ENCODE assay signal across 11 mouse cellular contexts in the genomic region with DNA sequence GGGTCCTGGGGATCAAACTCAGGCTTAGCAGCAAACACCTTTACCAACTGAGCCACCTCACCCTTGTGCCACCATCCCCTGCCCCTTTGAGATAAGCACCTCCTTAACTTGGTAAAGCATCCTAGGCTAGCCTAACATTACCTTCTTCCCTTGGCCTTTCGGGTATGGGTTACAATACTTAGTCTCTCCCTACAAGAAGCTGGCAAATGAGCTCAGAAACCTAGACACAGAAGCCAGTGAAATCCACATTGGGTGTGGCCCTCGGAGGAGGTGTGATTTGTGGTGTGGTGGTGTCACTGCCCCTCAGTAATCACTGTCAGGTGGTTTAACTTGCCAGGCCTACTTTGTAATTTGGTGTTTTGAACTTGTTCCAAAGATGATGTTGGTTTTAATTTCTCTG.
DNase-seq lines count a peak whose midpoint lies in the region; ATAC-seq and TF ChIP-seq lines count a peak whose summit lies in the region.
"Had no signal": no experiment of that assay in that cellular context is flagged by ENCODE, and none has a peak within 500 bp of the region (broad histone marks: within the 10 kb centered on the region; RNA-seq: fewer than 3 reads in every experiment).

No protein-coding gene starts in this region.

- no peak for TF ChIP-seq POLR2A in heart, adult 2 months (IDR thresholded peaks at IDR 0.05; ENCODE audit: insufficient read depth, low read depth, low read length)
- no peak for TF ChIP-seq POLR2A in small intestine, adult 2 months (IDR thresholded peaks at IDR 0.05; ENCODE audit: low read depth, low read length)

- 35% methylated on average over 2 of the region's 2 CpGs for WGBS in heart, adult 2 months
- WGBS in heart, embryonic 11.5 days (ENCODE audit: insufficient replicate concordance), result 66% methylated on average over 2 of the region's 2 CpGs
- 70% methylated on average over 2 of the region's 2 CpGs for WGBS in lung, embryonic 14.5 days
- WGBS in hindbrain, postnatal 0 days, result 88% methylated on average over 2 of the region's 2 CpGs
- 62% methylated on average over 2 of the region's 2 CpGs for WGBS in small intestine, adult 2 months

- no peak for ATAC-seq in heart, embryonic 11.5 days (replicated peaks; ENCODE audit: insufficient number of reproducible peaks, low FRiP score, low TSS enrichment)
- no peak for ATAC-seq in lung, embryonic 14.5 days (ENCODE audit: insufficient read depth)
- no peak for ATAC-seq in hindbrain, postnatal 0 days
- ATAC-seq: forebrain, embryonic 15.5 days had no signal

- peaks cover 6% of the 10 kb centered on the region for H3K79me2 ChIP-seq in heart, adult 2 months (replicated peaks; ENCODE audit: control insufficient read depth, insufficient read depth, low read length)

- no peaks in the 10 kb centered on the region for H3K9me3 ChIP-seq in heart, embryonic 11.5 days (replicated peaks; ENCODE audit: control insufficient read depth, low read length)
- no peaks in the 10 kb centered on the region for H3K9me3 ChIP-seq in lung, embryonic 14.5 days (ENCODE audit: low read depth, low read length)
- no peaks in the 10 kb centered on the region for H3K9me3 ChIP-seq in hindbrain, postnatal 0 days (ENCODE audit: low read length)
- H3K9me3 ChIP-seq: forebrain, embryonic 15.5 days; liver, embryonic 15.5 days had no signal

- H3K27me3 ChIP-seq in heart, adult 2 months (ENCODE audit: control insufficient read depth, insufficient read depth, low read length), result no peaks in the 10 kb centered on the region
- H3K27me3 ChIP-seq in heart, embryonic 11.5 days (ENCODE audit: control insufficient read depth, insufficient read depth, low read length), result no peaks in the 10 kb centered on the region
- no peaks in the 10 kb centered on the region for H3K27me3 ChIP-seq in lung, embryonic 14.5 days (ENCODE audit: insufficient read depth, low read length)
- no peaks in the 10 kb centered on the region for H3K27me3 ChIP-seq in hindbrain, postnatal 0 days (ENCODE audit: insufficient read depth, low read length)
- no peaks in the 10 kb centered on the region for H3K27me3 ChIP-seq in small intestine, adult 2 months (ENCODE audit: control insufficient read depth, insufficient read depth, low read length)
- H3K27me3 ChIP-seq: forebrain, embryonic 15.5 days; liver, embryonic 15.5 days had no signal

- peak overlapping the region; percentile 76 for H3K27ac ChIP-seq in heart, adult 2 months
- H3K27ac ChIP-seq in heart, embryonic 11.5 days (ENCODE audit: low read depth, low read length), result no peak overlapping the region
- no peak overlapping the region for H3K27ac ChIP-seq in lung, embryonic 14.5 days (ENCODE audit: low read depth)
- no peak overlapping the region for H3K27ac ChIP-seq in hindbrain, postnatal 0 days
- H3K27ac ChIP-seq in small intestine, adult 2 months (ENCODE audit: insufficient read depth, low read depth, low read length), result peak overlapping the region; percentile 46; the same call in 1 of the 2 replicates
- H3K27ac ChIP-seq: forebrain, embryonic 15.5 days; liver, embryonic 15.5 days had no signal

- TF ChIP-seq EP300 in heart, adult 2 months (IDR thresholded peaks at IDR 0.05; ENCODE audit: insufficient read depth, low read depth, low read length), result no peak

- intact Hi-C loops in heart, adult 2 months (cut with DNase I), result loop anchor here (5.0 to 10.0 kb wide), 2 partner anchors 38 to 180 kb away; no protein-coding TSS in a partner anchor

- H3K4me3 ChIP-seq in heart, adult 2 months, result peak overlapping the region; percentile 38
- H3K4me3 ChIP-seq in heart, embryonic 11.5 days (ENCODE audit: low read depth, low read length), result no peak overlapping the region
- no peak overlapping the region for H3K4me3 ChIP-seq in lung, embryonic 14.5 days (ENCODE audit: low read depth, low read length)
- H3K4me3 ChIP-seq in hindbrain, postnatal 0 days (ENCODE audit: low read length), result no peak overlapping the region
- no peak overlapping the region for H3K4me3 ChIP-seq in small intestine, adult 2 months (ENCODE audit: low read depth, low read length)
- H3K4me3 ChIP-seq: forebrain, embryonic 15.5 days; liver, embryonic 15.5 days had no signal

- peaks cover 37% of the 10 kb centered on the region for H3K4me1 ChIP-seq in heart, adult 2 months (ENCODE audit: control insufficient read depth, insufficient read depth, low read length)
- H3K4me1 ChIP-seq in heart, embryonic 11.5 days (ENCODE audit: control insufficient read depth, insufficient read depth, low read length), result peaks cover 26% of the 10 kb centered on the region
- peaks cover 15% of the 10 kb centered on the region; the same call in 1 of the 2 replicates for H3K4me1 ChIP-seq in lung, embryonic 14.5 days (ENCODE audit: insufficient read depth)
- H3K4me1 ChIP-seq in hindbrain, postnatal 0 days (ENCODE audit: insufficient read depth, low read length), result 0 out of 2 replicates have a peak, but pooled peaks cover 6% of the 10 kb centered on the region
- peaks cover 9% of the 10 kb centered on the region; the same call in 1 of the 2 replicates for H3K4me1 ChIP-seq in small intestine, adult 2 months (ENCODE audit: control insufficient read depth, insufficient read depth, insufficient read length, low read length)

- H3K4me2 ChIP-seq in heart, embryonic 11.5 days, result no peak overlapping the region
- peak overlapping the region; percentile 16; the same call in 1 of the 2 replicates for H3K4me2 ChIP-seq in lung, embryonic 14.5 days
- H3K4me2 ChIP-seq in hindbrain, postnatal 0 days (ENCODE audit: low read depth, low read length), result peak overlapping the region; percentile 63
- H3K4me2 ChIP-seq: forebrain, embryonic 15.5 days; liver, embryonic 15.5 days had no signal

- peaks cover 61% of the 10 kb centered on the region for H3K36me3 ChIP-seq in heart, adult 2 months (ENCODE audit: control insufficient read depth, insufficient read depth, low read length)
- H3K36me3 ChIP-seq in heart, embryonic 11.5 days (ENCODE audit: control insufficient read depth, insufficient read depth, low read length), result no peaks in the 10 kb centered on the region
- H3K36me3 ChIP-seq in lung, embryonic 14.5 days (ENCODE audit: insufficient read depth), result no peaks in the 10 kb centered on the region
- H3K36me3 ChIP-seq in hindbrain, postnatal 0 days (ENCODE audit: insufficient read depth, low read length), result no peaks in the 10 kb centered on the region
- peaks cover 3% of the 10 kb centered on the region; the same call in 1 of the 2 replicates for H3K36me3 ChIP-seq in small intestine, adult 2 months (ENCODE audit: control insufficient read depth, insufficient read depth, low read length)
- H3K36me3 ChIP-seq: forebrain, embryonic 15.5 days had no signal

- TF ChIP-seq CTCF in heart, adult 2 months (IDR thresholded peaks at IDR 0.05), result no peak
- no peak for TF ChIP-seq CTCF in lung, embryonic 14.5 days (IDR thresholded peaks at IDR 0.05; ENCODE audit: low read depth)
- TF ChIP-seq CTCF in hindbrain, postnatal 0 days (IDR thresholded peaks at IDR 0.05; ENCODE audit: low read depth), result no peak
- TF ChIP-seq CTCF in small intestine, adult 2 months (IDR thresholded peaks at IDR 0.05; ENCODE audit: extremely low read depth, insufficient read length, insufficient replicate concordance, low read depth, low read length), result no peak

- no peak for DNase-seq in heart, adult 2 months
- DNase-seq in lung, embryonic 14.5 days, result no peak
- DNase-seq in lung, postnatal 10 days, result no peak
- DNase-seq in hindbrain, postnatal 0 days (ENCODE audit: low spot score), result no peak
- DNase-seq in ovary, adult 18-20 months (ENCODE audit: low spot score), result no peak
- no peak for DNase-seq in thymus, postnatal 25 days
- DNase-seq: cerebellum, postnatal 36 days had no signal

- H3K9ac ChIP-seq in heart, adult 2 months (ENCODE audit: low read depth, low read length), result peak overlapping the region; percentile 28; the same call in 1 of the 2 replicates
- H3K9ac ChIP-seq in heart, embryonic 11.5 days (ENCODE audit: low read depth, low read length), result no peak overlapping the region
- no peak overlapping the region for H3K9ac ChIP-seq in lung, embryonic 14.5 days
- no peak overlapping the region for H3K9ac ChIP-seq in hindbrain, postnatal 0 days (replicated peaks; ENCODE audit: low read length)
- H3K9ac ChIP-seq: forebrain, embryonic 15.5 days; liver, embryonic 15.5 days had no signal

Comparison
In these comparisons a context has a peak if more than half of its experiments do, and no peak if none do; other contexts are left out.
1. H3K27ac ChIP-seq: peak in heart, adult 2 months (single experiment) and small intestine, adult 2 months (single experiment); none in heart, embryonic 11.5 days (single experiment), lung, embryonic 14.5 days (single experiment) and hindbrain, postnatal 0 days (single experiment).